Mouse (Mus musculus) MEL (cell line): ENCODE data around the gene Cdc42. TPM values are rescaled to one million over a fixed set of nuclear protein-coding genes. Genes with fewer than 3 reads are reported as not detected.

Experiments
- DNase-seq: peaks from one replicate; pipeline ENCODE4 v3.0.0; 2011; ENCODE audit warnings: low read depth, low spot score
- H3K27ac ChIP-seq: 2 replicates; pipeline ENCODE4 v1.5.1; 2012; ENCODE audit warnings: low read depth, mild to moderate bottlenecking, control low read depth, low read length, moderate library complexity; ENCODE audit not compliant: control insufficient read depth
- H3K27me3 ChIP-seq, 2 experiments: fragments of 150-350 bp in 1 of 2; sonication (generic) in 1 of 2; 2 replicates each; pipeline ENCODE4 v1.6.1; 2012; ENCODE audit warnings: low read length in 2 of 2, mild to moderate bottlenecking in 2 of 2, improper control_type of control experiment in 1 of 2, moderate library complexity in 1 of 2; ENCODE audit not compliant: insufficient read depth in 2 of 2, control insufficient read depth in 1 of 2
- H3K36me3 ChIP-seq, 2 experiments: 2 replicates each; pipeline ENCODE4 v1.6.1; 2012 to 2014; ENCODE audit warnings: low read length in 2 of 2, improper control_type of control experiment in 1 of 2, inconsistent platforms in 1 of 2, mild to moderate bottlenecking in 1 of 2; ENCODE audit not compliant: insufficient read depth in 2 of 2, control insufficient read depth in 1 of 2
- H3K4me1 ChIP-seq, 2 experiments: fragments of 150-350 bp in 1 of 2; sonication (generic) in 1 of 2; 2 replicates each; pipeline ENCODE4 v1.6.1; 2012; ENCODE audit warnings: low read length in 2 of 2, improper control_type of control experiment in 1 of 2, mild to moderate bottlenecking in 1 of 2; ENCODE audit not compliant: insufficient read depth in 2 of 2, control insufficient read depth in 1 of 2
- H3K4me3 ChIP-seq, 2 experiments: fragments of 150-350 bp in 1 of 2; sonication (generic) in 1 of 2; 2 replicates each; pipeline ENCODE4 v1.5.1; 2012; ENCODE audit warnings: low read depth in 2 of 2, low read length in 2 of 2, mild to moderate bottlenecking in 2 of 2, moderate library complexity in 2 of 2, control low read depth in 1 of 2, improper control_type of control experiment in 1 of 2; ENCODE audit not compliant: control insufficient read depth in 1 of 2, insufficient read depth in 1 of 2
- H3K79me2 ChIP-seq: 2 replicates; pipeline ENCODE4 v1.6.1; 2012; ENCODE audit warnings: mild to moderate bottlenecking, low read length, moderate library complexity; ENCODE audit not compliant: control insufficient read depth, poor library complexity, insufficient read depth
- H3K9ac ChIP-seq: 2 replicates; pipeline ENCODE4 v1.6.1; 2012; ENCODE audit warnings: low read depth, mild to moderate bottlenecking, control low read depth, low read length, moderate library complexity; ENCODE audit not compliant: control insufficient read depth, poor library complexity, severe bottlenecking
- H3K9me3 ChIP-seq: fragments of 150-350 bp; sonication (generic); replicated peaks from 2 replicates; pipeline ENCODE4 v1.6.1; 2012; ENCODE audit warnings: mild to moderate bottlenecking, low read length, improper control_type of control experiment, moderate library complexity; ENCODE audit not compliant: insufficient read depth
- CTCF ChIP-seq, 3 experiments: IDR thresholded peaks in 2 of 3; conservative IDR thresholded peaks in 1 of 3; 2 replicates each; pipeline ENCODE4 v1.5.1; 2011 to 2012; ENCODE audit warnings: low read length in 3 of 3, low read depth in 2 of 3, mild to moderate bottlenecking in 2 of 3, improper control_type of control experiment in 1 of 3, inconsistent platforms in 1 of 3, mixed read lengths in 1 of 3, moderate library complexity in 1 of 3; ENCODE audit not compliant: control insufficient read depth in 1 of 3, insufficient read depth in 1 of 3, poor library complexity in 1 of 3, severe bottlenecking in 1 of 3
- ETS1 ChIP-seq: IDR thresholded peaks from 2 replicates; pipeline ENCODE4 v1.6.1; 2012; ENCODE audit warnings: low read depth, mild to moderate bottlenecking, inconsistent platforms, low read length, improper control_type of control experiment, moderate library complexity
- GABPA ChIP-seq: IDR thresholded peaks from 2 replicates; pipeline ENCODE4 v1.6.1; 2012; ENCODE audit warnings: low read depth, mild to moderate bottlenecking, inconsistent platforms, low read length, improper control_type of control experiment, moderate library complexity
- GATA1 ChIP-seq: IDR thresholded peaks from 2 replicates; pipeline ENCODE4 v1.6.1; 2011; ENCODE audit warnings: low read depth, low read length, improper control_type of control experiment
- HCFC1 ChIP-seq: IDR thresholded peaks from 2 replicates; pipeline ENCODE4 v1.6.1; 2012; ENCODE audit warnings: low read depth, mild to moderate bottlenecking, inconsistent platforms, low read length, improper control_type of control experiment, moderate library complexity
- JUND ChIP-seq: IDR thresholded peaks from 2 replicates; pipeline ENCODE4 v1.6.1; 2011; ENCODE audit warnings: low read depth, mild to moderate bottlenecking, improper control_type of control experiment, low read length
- MAFK ChIP-seq: IDR thresholded peaks from 2 replicates; pipeline ENCODE4 v1.6.1; 2011; ENCODE audit warnings: low read depth, mild to moderate bottlenecking, low read length, improper control_type of control experiment, borderline replicate concordance
- MAZ ChIP-seq: IDR thresholded peaks from 2 replicates; pipeline ENCODE4 v1.6.1; 2012; ENCODE audit warnings: low read depth, mild to moderate bottlenecking, inconsistent platforms, low read length, improper control_type of control experiment
- MEF2A ChIP-seq: IDR thresholded peaks from 2 replicates; pipeline ENCODE4 v1.6.1; 2014; ENCODE audit warnings: low read depth, mild to moderate bottlenecking, inconsistent platforms, low read length, improper control_type of control experiment; ENCODE audit not compliant: poor library complexity, insufficient replicate concordance, severe bottlenecking; ENCODE audit errors: extremely low read depth
- MYB ChIP-seq: IDR thresholded peaks from 2 replicates; pipeline ENCODE4 v1.6.1; 2011; ENCODE audit warnings: mild to moderate bottlenecking, low read depth, low read length, improper control_type of control experiment
- NRF1 ChIP-seq: IDR thresholded peaks from 2 replicates; pipeline ENCODE4 v1.6.1; 2014; ENCODE audit warnings: low read depth, mild to moderate bottlenecking, inconsistent platforms, low read length, improper control_type of control experiment, moderate library complexity; ENCODE audit not compliant: poor library complexity, insufficient read depth, severe bottlenecking
- POLR2AphosphoS2 ChIP-seq: IDR thresholded peaks from 2 replicates; pipeline ENCODE4 v1.6.1; 2011; ENCODE audit warnings: low read length, improper control_type of control experiment
- POLR2AphosphoS5 ChIP-seq: IDR thresholded peaks from 2 replicates; pipeline ENCODE4 v1.6.1; 2012; ENCODE audit warnings: low read depth, borderline replicate concordance, mild to moderate bottlenecking, inconsistent platforms, low read length, moderate library complexity, mixed read lengths
- SIN3A ChIP-seq: IDR thresholded peaks from 2 replicates; pipeline ENCODE4 v1.6.1; 2012; ENCODE audit warnings: low read length, improper control_type of control experiment, inconsistent platforms
- SMC3 ChIP-seq: IDR thresholded peaks from 2 replicates; pipeline ENCODE4 v1.6.1; 2011; ENCODE audit warnings: low read depth, low read length, improper control_type of control experiment
- TBP ChIP-seq: IDR thresholded peaks from 2 replicates; pipeline ENCODE4 v1.8.0; 2011; ENCODE audit warnings: low read depth, low read length, improper control_type of control experiment
- TCF12 ChIP-seq: IDR thresholded peaks from 2 replicates; pipeline ENCODE4 v1.6.1; 2014; ENCODE audit warnings: low read depth, mild to moderate bottlenecking, inconsistent platforms, low read length, improper control_type of control experiment, moderate library complexity
- UBTF ChIP-seq: IDR thresholded peaks from 2 replicates; pipeline ENCODE4 v1.6.1; 2012; ENCODE audit warnings: low read depth, mild to moderate bottlenecking, inconsistent platforms, low read length, improper control_type of control experiment, moderate library complexity, borderline replicate concordance; ENCODE audit not compliant: insufficient read depth
- ZC3H11A ChIP-seq: IDR thresholded peaks from 2 replicates; pipeline ENCODE4 v1.6.1; 2012; ENCODE audit warnings: low read depth, mild to moderate bottlenecking, inconsistent platforms, low read length, improper control_type of control experiment
- ZNF384 ChIP-seq: IDR thresholded peaks from 2 replicates; pipeline ENCODE4 v1.6.1; 2012; ENCODE audit warnings: low read depth, mild to moderate bottlenecking, inconsistent platforms, low read length, improper control_type of control experiment
- polyA plus RNA-seq, 2 experiments: library from polyadenylated mRNA; stranded (reverse) in 1 of 2; unstranded in 1 of 2; fragments of >175 nt in 1 of 2; fragments of >200 nt in 1 of 2; gene quantifications; 2 replicates each; pipeline versions ENCODE4 v1.2.1 to v1.2.4; 2012; ENCODE audit warnings: low replicate concordance in 2 of 2, low read depth in 1 of 2; ENCODE audit not compliant: insufficient read length in 2 of 2, insufficient read depth in 1 of 2, missing spikeins in 1 of 2
- total RNA-seq: library from RNA; depleted of rRNA; stranded (reverse); fragments of 300-350 nt; gene quantifications from 2 replicates; pipeline ENCODE4 v1.2.3, GENCODE M21; 2012

The Cdc42 gene
- total and polyA plus RNA-seq, 3 experiments: 117 to 203 (median 174) TPM

- Histone ChIP-seq H3K4me3 (no peak overlapping the region), H3K27ac (no peak overlapping the region), H3K9ac (no peak overlapping the region), H3K4me1 (peaks cover 7 to 21% of the 10 kb centered on the region in 2 experiments), H3K9me3 (no peaks in the 10 kb centered on the region), H3K79me2 (peaks cover 65% of the 10 kb centered on the region), H3K36me3 (peaks cover 16 to 41% of the 10 kb centered on the region in 2 experiments), H3K27me3 (no peaks in the 10 kb centered on the region)
- TF ChIP-seq ETS1 (peak; percentile 45; the same call in 1 of the 2 replicates), TCF12 (no peak), MAFK (peak; percentile 75; the same call in 1 of the 2 replicates), MAZ (no peak), GABPA (peak; percentile 53; the same call in 1 of the 2 replicates)
- peak; percentile 75 for DNase-seq
Observed at GRCm38 (mm10) chr4:137339415-137339814, 18.1 kb downstream of the Cdc42 start.

- DNase-seq: no peak
- H3K9ac ChIP-seq: no peak overlapping the region
- peaks cover 45% of the 10 kb centered on the region for H3K79me2 ChIP-seq
- no peak overlapping the region for H3K27ac ChIP-seq
- H3K9me3 ChIP-seq: no peaks in the 10 kb centered on the region
- H3K36me3 ChIP-seq: peaks cover 18 to 25% of the 10 kb centered on the region in 2 experiments
- peaks cover 0 to 13% of the 10 kb centered on the region in 2 experiments; a peak in 3 of 4 replicates for H3K4me1 ChIP-seq
- H3K27me3 ChIP-seq: no peaks in the 10 kb centered on the region
- no peak for TF ChIP-seq GATA1
- TF ChIP-seq SMC3: no peak
- no peak for TF ChIP-seq MEF2A
- no peak for TF ChIP-seq ETS1
- no peak for TF ChIP-seq UBTF
- TF ChIP-seq ZNF384: no peak
- TF ChIP-seq TBP: no peak
- no peak for TF ChIP-seq GABPA
- no peak for TF ChIP-seq HCFC1
- no peak overlapping the region for H3K4me3 ChIP-seq
Observed at GRCm38 (mm10) chr4:137336468-137336867, 21.1 kb downstream of the Cdc42 start.

GRCm38 (mm10) chr4:137332051-137332450 lies 25.5 kb downstream of the Cdc42 start:
- Histone ChIP-seq H3K27me3 (no peaks in the 10 kb centered on the region), H3K4me1 (no peaks in the 10 kb centered on the region), H3K9me3 (no peaks in the 10 kb centered on the region), H3K79me2 (peaks cover 7% of the 10 kb centered on the region), H3K4me3 (no peak overlapping the region), H3K9ac (no peak overlapping the region), H3K36me3 (peaks cover 0 to 38% of the 10 kb centered on the region in 2 experiments; a peak in 2 of 4 replicates), H3K27ac (no peak overlapping the region)
- no peak for DNase-seq
- TF ChIP-seq GATA1 (no peak), MYB (no peak), SIN3A (no peak), ETS1 (no peak), POLR2AphosphoS5 (no peak), NRF1 (no peak), POLR2AphosphoS2 (no peak), JUND (no peak), ZC3H11A (no peak), HCFC1 (no peak), CTCF (IDR thresholded peaks at IDR 0.05 in 2 of 3, conservative IDR thresholded peaks at IDR 0.05 in 1 of 3; ENCODE audit: control insufficient read depth in 1 of 3, insufficient read depth in 1 of 3, low read depth in 2 of 3, low read length in 3 of 3, poor library complexity in 1 of 3, severe bottlenecking in 1 of 3) (no peak)
